Mouse (Mus musculus) E14TG2a.4 (cell line): ENCODE data around the gene Mrps2.

Experiments used
- CTCF ChIP-seq: conservative IDR thresholded peaks from 2 replicates; pipeline ENCODE4 v1.5.1; 2014; ENCODE audit warnings: low read length
- NANOG ChIP-seq: IDR thresholded peaks from 2 replicates; pipeline ENCODE4 v1.6.1; 2014; ENCODE audit warnings: borderline replicate concordance, low read length, mixed read lengths

GRCm38 (mm10) chr2:28456616-28457015, 11.2 kb upstream of the Mrps2 start:
- TF ChIP-seq CTCF (no peak), NANOG (no peak)
